Mouse (Mus musculus): ENCODE data around the gene Mri1.

DNA sequence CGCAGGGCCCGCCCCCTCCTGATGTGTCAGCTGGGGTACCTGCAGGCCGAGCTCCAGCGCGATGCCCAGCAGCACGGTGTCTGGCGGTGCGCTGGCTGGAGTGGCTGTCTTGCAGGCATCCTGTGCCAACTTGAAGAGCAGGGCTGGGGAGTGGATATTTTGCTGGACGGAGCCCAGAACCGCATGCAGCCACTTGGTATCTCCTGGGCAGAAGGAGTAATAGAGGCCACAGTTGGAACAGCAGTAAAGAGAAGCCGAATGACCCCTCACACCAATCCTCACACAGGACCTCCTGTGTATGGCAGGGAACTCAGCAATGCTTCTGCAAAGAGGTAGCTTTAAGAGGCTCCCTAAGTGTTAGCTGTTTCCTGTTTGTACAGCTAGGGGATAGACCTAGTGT is 39.9 kb downstream of the Mri1 start:
- TF ChIP-seq POLR2A (IDR thresholded peaks at IDR 0.05; ENCODE audit: insufficient read length, low read depth) (no peak), POLR2AphosphoS2 (IDR thresholded peaks at IDR 0.05; ENCODE audit: insufficient read length, low read depth) (no peak), MAX (IDR thresholded peaks at IDR 0.05; ENCODE audit: low read depth) (no peak), TCF12 (IDR thresholded peaks at IDR 0.05; ENCODE audit: insufficient read depth, poor library complexity, severe bottlenecking) (no peak), MYOD1 (IDR thresholded peaks at IDR 0.05; ENCODE audit: control insufficient read depth in 1 of 3, insufficient read length in 2 of 3, low read depth in 2 of 3) (no peak), SRF (IDR thresholded peaks at IDR 0.05; ENCODE audit: control insufficient read depth, insufficient read length, low read depth) (no peak)

Data from myocyte (in vitro differentiated cells).